Mouse (Mus musculus): ENCODE measurements around the gene Slc25a34.

DNA sequence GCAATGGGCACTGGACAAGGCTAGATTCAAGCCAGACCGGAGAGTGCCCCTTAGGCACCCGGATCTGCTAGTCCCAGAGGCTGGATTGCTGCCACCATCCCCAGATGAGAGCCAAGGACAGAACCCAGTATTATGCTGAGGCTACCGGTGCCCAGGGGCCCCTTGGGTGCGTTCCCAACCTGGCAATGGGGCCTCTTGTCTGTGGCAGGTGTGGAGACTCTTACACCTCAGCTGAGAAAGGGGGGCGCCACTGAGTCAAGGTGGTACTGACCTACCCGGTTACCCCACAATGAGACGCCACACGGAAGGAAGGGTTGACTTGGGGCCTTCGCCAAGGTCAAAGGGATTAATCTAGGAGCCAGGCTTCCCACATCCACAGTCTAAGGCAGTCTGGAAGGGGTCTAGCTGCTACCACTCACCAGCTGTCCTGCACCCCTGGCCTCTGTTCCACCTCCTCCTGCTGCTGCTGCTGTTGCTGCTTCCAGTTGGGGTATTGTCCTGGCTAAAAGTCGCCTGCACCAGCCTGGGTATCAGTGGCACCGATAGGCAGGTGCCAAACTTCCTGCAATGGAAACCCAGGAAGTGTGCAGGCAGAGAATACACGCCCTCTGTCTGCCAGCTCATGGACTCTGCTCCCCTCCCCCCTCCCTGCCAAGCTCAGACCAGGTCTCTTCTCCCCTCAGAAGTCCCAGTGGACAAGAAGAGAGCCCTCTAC, 22.3 kb downstream of the Slc25a34 start:
- TF ChIP-seq CTCF (IDR thresholded peaks at IDR 0.05; ENCODE audit: low read depth, low read length) (peak; percentile 6), POLR2A (IDR thresholded peaks at IDR 0.05; ENCODE audit: insufficient read depth, low read length) (no peak)
